In genomic region chr5:122653446-122654267, GRCm38 (mm10) we compare ENCODE assay signal across 7 mouse cellular contexts. TPM values are rescaled to one million over a fixed set of nuclear protein-coding genes. Genes with fewer than 3 reads are reported as not detected.
DNase-seq lines count a peak whose midpoint lies in the region; ATAC-seq and TF ChIP-seq lines count a peak whose summit lies in the region.

No protein-coding gene starts in this region.

- no peaks in the 10 kb centered on the region for H3K36me3 ChIP-seq in lung, embryonic 15.5 days
- H3K36me3 ChIP-seq in midbrain, postnatal 0 days (ENCODE audit: insufficient read depth, low read length) = no peaks in the 10 kb centered on the region

- no peaks in the 10 kb centered on the region for H3K27me3 ChIP-seq in lung, embryonic 15.5 days
- H3K27me3 ChIP-seq in midbrain, postnatal 0 days (ENCODE audit: insufficient read depth, low read length) = no peaks in the 10 kb centered on the region

- H3K9ac ChIP-seq in lung, embryonic 15.5 days = no peak overlapping the region
- H3K9ac ChIP-seq in midbrain, postnatal 0 days (replicated peaks; ENCODE audit: low read length, poor library complexity, severe bottlenecking) = 0 out of 2 replicates have a peak overlapping the region, but pooled peaks have one; percentile 29

- 36% methylated on average over 15 of the region's 15 CpGs for WGBS in lung, embryonic 15.5 days
- 16% methylated on average over 15 of the region's 15 CpGs for WGBS in midbrain, postnatal 0 days

- peaks cover 21% of the 10 kb centered on the region for H3K4me1 ChIP-seq in lung, embryonic 15.5 days
- H3K4me1 ChIP-seq in midbrain, postnatal 0 days (ENCODE audit: insufficient read depth, low read length) = peaks cover 10% of the 10 kb centered on the region; the same call in 1 of the 2 replicates

- H3K9me3 ChIP-seq in lung, embryonic 15.5 days = no peaks in the 10 kb centered on the region
- no peaks in the 10 kb centered on the region for H3K9me3 ChIP-seq in midbrain, postnatal 0 days (ENCODE audit: low read length)

- no peak overlapping the region for H3K27ac ChIP-seq in lung, embryonic 15.5 days
- H3K27ac ChIP-seq in midbrain, postnatal 0 days (ENCODE audit: low read depth, low read length) = peak overlapping the region; percentile 68

- ATAC-seq in lung, embryonic 15.5 days (ENCODE audit: borderline replicate concordance, extremely low read depth, low FRiP score, low TSS enrichment) = no peak
- ATAC-seq in midbrain, postnatal 0 days (ENCODE audit: low FRiP score) = peak; percentile 31

- no peak for TF ChIP-seq CTCF in midbrain, postnatal 0 days (IDR thresholded peaks at IDR 0.05)

- H3K4me3 ChIP-seq in lung, embryonic 15.5 days = no peak overlapping the region
- no peak overlapping the region for H3K4me3 ChIP-seq in midbrain, postnatal 0 days (ENCODE audit: low read depth, low read length)

- DNase-seq in lung, adult 18-20 months = no peak
- DNase-seq in brain, embryonic 18.5 days (ENCODE audit: low read depth, low spot score) = peak; percentile 40
- peak; percentile 66 for DNase-seq in embryo, embryonic 11 days
- DNase-seq in induced T-regulatory cell, adult 2 months (ENCODE audit: low read depth) = peak; percentile 89
- DNase-seq in midbrain, postnatal 0 days (ENCODE audit: low spot score) = peak; percentile 45
- no peak for DNase-seq in adrenal gland, postnatal 4 days (ENCODE audit: low spot score in 2 of 2)

- 0 out of 2 replicates have a peak overlapping the region, but pooled peaks have one; percentile 4 for H3K4me2 ChIP-seq in lung, embryonic 15.5 days
- H3K4me2 ChIP-seq in midbrain, postnatal 0 days (ENCODE audit: low read depth, low read length, poor library complexity, severe bottlenecking) = no peak overlapping the region

RNA-seq across cellular contexts. Expression of gene P2rx7, which starts 9.9 kb away (rescaled TPM):
- polyA plus RNA-seq in lung, embryonic 15.5 days (2015; fragmentation: Nextera tagmentation; extraction: Ambion mirVana) = 3.1 and 3.3 TPM in 2 replicates
- total RNA-seq in midbrain, postnatal 0 days (2014; rRNA removed) = 6.3 and 7.3 TPM in 2 replicates
- 3.6 and 4.6 TPM in 2 replicates for polyA plus RNA-seq in midbrain, postnatal 0 days (2015; fragmentation: Nextera tagmentation; extraction: Ambion mirVana)
- total RNA-seq in adrenal gland, postnatal 4 days (2021) = 1 to 10 TPM; 4.0 to 4.6 TPM

RNA-seq across cellular contexts. Expression of gene Ift81, which starts 39.3 kb away (rescaled TPM):
- 36.3 and 37.3 TPM in 2 replicates for polyA plus RNA-seq in lung, embryonic 15.5 days (2015; fragmentation: Nextera tagmentation; extraction: Ambion mirVana)
- 30.5 and 35.1 TPM in 2 replicates for total RNA-seq in midbrain, postnatal 0 days (2014; rRNA removed)
- 69.9 and 71.9 TPM in 2 replicates for polyA plus RNA-seq in midbrain, postnatal 0 days (2015; fragmentation: Nextera tagmentation; extraction: Ambion mirVana)
- 10 to 100 TPM; 20.2 to 24.3 TPM for total RNA-seq in adrenal gland, postnatal 4 days (2021)

RNA-seq across cellular contexts. Expression of gene P2rx4, which starts 53.7 kb away (rescaled TPM):
- polyA plus RNA-seq in lung, embryonic 15.5 days (2015; fragmentation: Nextera tagmentation; extraction: Ambion mirVana) = 16.6 and 17.5 TPM in 2 replicates
- total RNA-seq in midbrain, postnatal 0 days (2014; rRNA removed) = 15.0 and 19.4 TPM in 2 replicates
- 14.7 and 16.1 TPM in 2 replicates for polyA plus RNA-seq in midbrain, postnatal 0 days (2015; fragmentation: Nextera tagmentation; extraction: Ambion mirVana)
- total RNA-seq in adrenal gland, postnatal 4 days (2021) = 10 to 100 TPM; 32.9 to 44.8 TPM

Comparison
In these comparisons a context has a peak if more than half of its experiments do, and no peak if none do; other contexts are left out.
1. DNase-seq: peak in brain, embryonic 18.5 days (single experiment), embryo, embryonic 11 days (single experiment), induced T-regulatory cell, adult 2 months (single experiment) and midbrain, postnatal 0 days (single experiment); none in lung, adult 18-20 months (0 of 2) and adrenal gland, postnatal 4 days (0 of 2).